Comparison of ENCODE assay signal across 12 mouse cellular contexts in the genomic region with DNA sequence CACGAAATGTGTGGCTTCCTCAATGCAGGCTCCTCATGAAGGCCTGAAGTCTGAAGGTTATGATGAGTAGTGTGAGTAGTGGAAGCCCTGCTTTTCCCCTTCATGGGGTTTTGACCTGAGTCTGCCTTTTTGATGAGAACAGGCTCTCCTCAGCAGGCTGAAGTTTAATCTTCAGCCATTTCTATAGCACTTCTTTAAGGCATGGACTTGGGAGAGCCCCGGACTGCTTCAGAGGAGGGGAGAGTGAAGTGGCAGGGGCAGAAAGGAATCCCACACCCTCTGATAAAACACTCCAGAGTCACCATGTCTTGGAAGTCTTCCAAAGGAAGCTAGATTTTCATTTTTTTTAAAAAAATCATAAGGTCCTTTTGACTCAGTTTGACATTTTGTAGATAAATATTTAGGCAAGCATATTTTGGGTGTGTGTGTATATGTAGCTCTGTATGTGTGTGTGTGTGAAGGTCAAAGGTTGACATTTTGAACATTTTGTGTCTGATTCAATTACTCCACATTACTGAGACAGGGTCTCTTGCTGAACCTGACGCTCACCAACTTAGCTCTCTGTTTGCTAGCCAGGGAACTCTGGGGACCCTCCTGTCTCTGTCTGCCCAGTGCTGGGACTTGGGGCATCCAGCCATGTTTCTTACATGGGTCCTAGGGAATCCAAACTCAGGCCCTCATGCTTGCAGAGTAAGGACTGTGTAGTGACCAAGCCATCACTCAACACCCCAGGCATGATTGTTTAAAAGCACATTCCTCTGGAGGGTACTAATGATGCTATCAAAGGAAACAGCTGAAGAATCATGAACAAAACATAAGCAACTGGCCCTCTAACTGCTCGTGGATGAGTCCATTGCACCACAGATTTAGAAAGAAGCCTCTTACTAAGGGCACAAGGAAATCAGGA. TPM values are rescaled to one million over a fixed set of nuclear protein-coding genes. Genes with fewer than 3 reads are reported as not detected.
A peak's percentile ranks its signal among the peaks of the same experiment; 100 is the strongest.
DNase-seq lines count a peak whose midpoint lies in the region; ATAC-seq and TF ChIP-seq lines count a peak whose summit lies in the region.
"Had no signal": no experiment of that assay in that cellular context is flagged by ENCODE, and none has a peak within 500 bp of the region (broad histone marks: within the 10 kb centered on the region; RNA-seq: fewer than 3 reads in every experiment).

No protein-coding gene starts in this region.

- H3K4me2 ChIP-seq in heart, embryonic 11.5 days = no peak overlapping the region
- no peak overlapping the region for H3K4me2 ChIP-seq in lung, embryonic 15.5 days
- no peak overlapping the region for H3K4me2 ChIP-seq in liver, embryonic 16.5 days (ENCODE audit: low read depth, low read length)
- H3K4me2 ChIP-seq in forebrain, embryonic 14.5 days (ENCODE audit: low read length) = no peak overlapping the region
- H3K4me2 ChIP-seq: embryonic facial prominence, embryonic 13.5 days had no signal

- no peak for DNase-seq in heart, adult 18-20 months
- no peak for DNase-seq in lung, adult 2 months
- no peak for DNase-seq in forebrain, embryonic 14.5 days (ENCODE audit: low spot score)
- DNase-seq in left cerebral cortex, postnatal 36 days (ENCODE audit: low spot score in 2 of 2) = no peak
- no peak for DNase-seq in thymus, postnatal 4 days
- DNase-seq: cerebellum, adult 8-10 months; thymus, postnatal 25 days had no signal

- no peaks in the 10 kb centered on the region for H3K27me3 ChIP-seq in heart, embryonic 11.5 days (ENCODE audit: control insufficient read depth, insufficient read depth, low read length)
- no peaks in the 10 kb centered on the region for H3K27me3 ChIP-seq in lung, embryonic 15.5 days
- H3K27me3 ChIP-seq in liver, embryonic 16.5 days (ENCODE audit: control insufficient read depth, insufficient read depth, low read depth, low read length) = no peaks in the 10 kb centered on the region
- H3K27me3 ChIP-seq in forebrain, embryonic 14.5 days (replicated peaks; ENCODE audit: control insufficient read depth, insufficient read depth, low read length) = no peaks in the 10 kb centered on the region
- H3K27me3 ChIP-seq: embryonic facial prominence, embryonic 13.5 days had no signal

- H3K9me3 ChIP-seq in heart, embryonic 11.5 days (replicated peaks; ENCODE audit: control insufficient read depth, low read length) = no peaks in the 10 kb centered on the region
- H3K9me3 ChIP-seq in lung, embryonic 15.5 days = no peaks in the 10 kb centered on the region
- H3K9me3 ChIP-seq in liver, embryonic 16.5 days (replicated peaks; ENCODE audit: control insufficient read depth, low read length) = no peaks in the 10 kb centered on the region
- no peaks in the 10 kb centered on the region for H3K9me3 ChIP-seq in forebrain, embryonic 14.5 days (replicated peaks; ENCODE audit: control insufficient read depth, low read length)
- H3K9me3 ChIP-seq: embryonic facial prominence, embryonic 13.5 days had no signal

- peaks cover 25% of the 10 kb centered on the region for H3K4me1 ChIP-seq in heart, embryonic 11.5 days (ENCODE audit: control insufficient read depth, insufficient read depth, low read length)
- H3K4me1 ChIP-seq in lung, embryonic 15.5 days = peaks cover 46% of the 10 kb centered on the region
- peaks cover 17% of the 10 kb centered on the region for H3K4me1 ChIP-seq in lung, adult 2 months (ENCODE audit: control insufficient read depth, insufficient read depth, low read length)
- H3K4me1 ChIP-seq in liver, embryonic 16.5 days (ENCODE audit: control insufficient read depth, low read depth, low read length) = peaks cover 3% of the 10 kb centered on the region
- peaks cover 8% of the 10 kb centered on the region for H3K4me1 ChIP-seq in forebrain, embryonic 14.5 days (ENCODE audit: control insufficient read depth, insufficient read depth, low read length)
- H3K4me1 ChIP-seq: embryonic facial prominence, embryonic 13.5 days had no signal

- no peak for TF ChIP-seq POLR2A in lung, adult 2 months (IDR thresholded peaks at IDR 0.05; ENCODE audit: borderline replicate concordance, extremely low read depth, low read depth, low read length)

- intact Hi-C loops in left cerebral cortex, postnatal 36 days (cut with DNase I) = no loop called here

- H3K9ac ChIP-seq in heart, embryonic 11.5 days (ENCODE audit: low read depth, low read length) = no peak overlapping the region
- H3K9ac ChIP-seq in lung, embryonic 15.5 days = no peak overlapping the region
- no peak overlapping the region for H3K9ac ChIP-seq in liver, embryonic 16.5 days (ENCODE audit: low read depth, low read length)
- no peak overlapping the region for H3K9ac ChIP-seq in forebrain, embryonic 14.5 days (ENCODE audit: low read length)
- H3K9ac ChIP-seq: embryonic facial prominence, embryonic 13.5 days; liver, embryonic 14.5 days had no signal

- no peaks in the 10 kb centered on the region for H3K36me3 ChIP-seq in heart, embryonic 11.5 days (ENCODE audit: control insufficient read depth, insufficient read depth, low read length)
- no peaks in the 10 kb centered on the region for H3K36me3 ChIP-seq in lung, embryonic 15.5 days
- H3K36me3 ChIP-seq in liver, embryonic 16.5 days (ENCODE audit: control insufficient read depth, insufficient read depth) = no peaks in the 10 kb centered on the region
- H3K36me3 ChIP-seq in forebrain, embryonic 14.5 days (ENCODE audit: control insufficient read depth, insufficient read depth, low read length) = no peaks in the 10 kb centered on the region
- H3K36me3 ChIP-seq: embryonic facial prominence, embryonic 13.5 days had no signal

- TF ChIP-seq CTCF in lung, adult 2 months (IDR thresholded peaks at IDR 0.05; ENCODE audit: insufficient read depth, low read length) = no peak

- no peak for ATAC-seq in heart, embryonic 11.5 days (replicated peaks; ENCODE audit: insufficient number of reproducible peaks, low FRiP score, low TSS enrichment)
- peak; percentile 89 for ATAC-seq in lung, embryonic 15.5 days (ENCODE audit: borderline replicate concordance, extremely low read depth, low FRiP score, low TSS enrichment)
- ATAC-seq in liver, embryonic 16.5 days (ENCODE audit: low read depth) = 0 out of 2 replicates have a peak, but pooled peaks have one; percentile 8
- no peak for ATAC-seq in forebrain, embryonic 14.5 days

- 37% methylated on average over 4 of the region's 4 CpGs for WGBS in heart, embryonic 11.5 days (ENCODE audit: insufficient replicate concordance)
- WGBS in lung, embryonic 15.5 days = 17% methylated on average over 4 of the region's 4 CpGs
- WGBS in lung, adult 2 months = 43% methylated on average over 4 of the region's 4 CpGs
- WGBS in liver, embryonic 16.5 days (ENCODE audit: insufficient replicate concordance) = 42% methylated on average over 4 of the region's 4 CpGs
- WGBS in forebrain, embryonic 14.5 days = 59% methylated on average over 4 of the region's 4 CpGs

- no peak overlapping the region for H3K4me3 ChIP-seq in heart, embryonic 11.5 days (ENCODE audit: low read depth, low read length)
- no peak overlapping the region for H3K4me3 ChIP-seq in lung, embryonic 15.5 days
- no peak overlapping the region for H3K4me3 ChIP-seq in lung, adult 2 months (replicated peaks; ENCODE audit: extremely low read depth, low read depth, low read length)
- no peak overlapping the region for H3K4me3 ChIP-seq in liver, embryonic 16.5 days (ENCODE audit: low read depth, low read length)
- H3K4me3 ChIP-seq in forebrain, embryonic 14.5 days (ENCODE audit: low read depth, low read length) = no peak overlapping the region
- H3K4me3 ChIP-seq: embryonic facial prominence, embryonic 13.5 days had no signal

- 0 out of 2 replicates have a peak overlapping the region, but pooled peaks have one; percentile 54 for H3K27ac ChIP-seq in heart, embryonic 11.5 days (ENCODE audit: low read depth, low read length)
- peak overlapping the region; percentile 90 for H3K27ac ChIP-seq in lung, embryonic 15.5 days
- peak overlapping the region; percentile 28; the same call in 1 of the 2 replicates for H3K27ac ChIP-seq in liver, embryonic 16.5 days (ENCODE audit: low read length)
- H3K27ac ChIP-seq in forebrain, embryonic 14.5 days (ENCODE audit: low read depth, low read length) = no peak overlapping the region
- H3K27ac ChIP-seq: embryonic facial prominence, embryonic 13.5 days; liver, embryonic 14.5 days had no signal

RNA-seq across cellular contexts. Expression of a gene that starts 27.0 kb away (rescaled TPM):
- polyA plus RNA-seq in heart, embryonic 11.5 days (2014; fragmentation: Nextera tagmentation; extraction: Ambion mirVana) = 1.8 and 2.5 TPM in 2 replicates
- total RNA-seq in heart, adult 18-20 months (2021) = 1 to 10 TPM in 1 of 2 experiments, under 1 TPM in 1; 0.55 to 1.6 TPM
- 1.1 and 1.5 TPM in 2 replicates for polyA plus RNA-seq in lung, embryonic 15.5 days (2015; fragmentation: Nextera tagmentation; extraction: Ambion mirVana)
- 0.97 and 1.9 TPM in 2 replicates for polyA plus RNA-seq in lung, adult 2 months (2012; rRNA removed)
- polyA plus RNA-seq in liver, embryonic 16.5 days (2015; fragmentation: Nextera tagmentation; extraction: Ambion mirVana) = 0.48 and 0.50 TPM in 2 replicates
- 0.38 and 0.72 TPM in 2 replicates for polyA plus RNA-seq in forebrain, embryonic 14.5 days (2014; fragmentation: Nextera tagmentation; extraction: Ambion mirVana)
- under 1 TPM in 1 of 2 experiments, not detected in 1; 0.32 TPM for total RNA-seq in left cerebral cortex, postnatal 36 days (2021)

RNA-seq across cellular contexts. Expression of a gene that starts 48.0 kb away (rescaled TPM):
- 14.4 and 14.8 TPM in 2 replicates for polyA plus RNA-seq in heart, embryonic 11.5 days (2014; fragmentation: Nextera tagmentation; extraction: Ambion mirVana)
- 1 to 10 TPM; 3.6 to 5.0 TPM for total RNA-seq in heart, adult 18-20 months (2021)
- polyA plus RNA-seq in lung, embryonic 15.5 days (2015; fragmentation: Nextera tagmentation; extraction: Ambion mirVana) = 6.7 and 7.8 TPM in 2 replicates
- polyA plus RNA-seq in lung, adult 2 months (2012; rRNA removed) = 13.6 and 16.4 TPM in 2 replicates
- 2.5 and 2.9 TPM in 2 replicates for polyA plus RNA-seq in liver, embryonic 16.5 days (2015; fragmentation: Nextera tagmentation; extraction: Ambion mirVana)
- 6.2 and 7.2 TPM in 2 replicates for polyA plus RNA-seq in forebrain, embryonic 14.5 days (2014; fragmentation: Nextera tagmentation; extraction: Ambion mirVana)
- 1 to 10 TPM; 6.0 to 7.1 TPM for total RNA-seq in left cerebral cortex, postnatal 36 days (2021)

Comparison
In these comparisons a context has a peak if more than half of its experiments do, and no peak if none do; other contexts are left out.
1. ATAC-seq: peak in lung, embryonic 15.5 days (single experiment) and liver, embryonic 16.5 days (single experiment); none in heart, embryonic 11.5 days (single experiment) and forebrain, embryonic 14.5 days (single experiment).